Mouse (Mus musculus): ENCODE measurements around the gene Glt8d2.
"Not testable (repeated sequence)": the region's sequence is repeated elsewhere in the genome, so short reads cannot be mapped to it uniquely, and the experiment has no call there.

Gene Glt8d2

DNA sequence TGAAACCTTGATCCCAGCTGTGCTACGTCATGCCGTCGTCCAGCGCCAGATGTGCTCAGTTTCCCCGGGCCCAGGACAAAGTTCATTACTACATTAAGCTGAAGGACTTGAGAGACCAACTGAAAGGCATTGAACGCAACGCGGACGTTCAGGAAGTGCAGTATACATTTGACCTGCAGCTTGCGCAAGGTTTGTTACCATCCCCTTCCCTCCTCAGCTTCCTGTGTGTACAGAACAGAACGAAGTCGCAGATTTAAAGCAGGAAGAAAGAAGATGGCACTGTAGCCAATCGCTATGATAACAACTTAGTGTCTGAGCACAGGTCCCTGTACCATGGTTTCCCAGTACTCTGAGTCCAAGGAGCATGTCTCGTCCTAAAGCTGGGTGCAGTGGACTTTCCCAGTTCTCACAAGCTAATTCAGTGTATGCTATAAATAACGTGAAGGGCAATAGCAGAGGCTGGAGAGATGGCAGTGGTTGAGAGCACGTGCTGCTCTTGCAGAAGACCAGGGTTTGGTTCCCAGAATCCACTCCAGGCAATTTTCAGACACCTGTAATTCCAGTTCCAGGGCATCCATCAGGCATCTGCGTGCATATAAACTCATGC lies 43.1 kb downstream of the Glt8d2 start:
- CTCF ChIA-PET: no interaction called here

DNA sequence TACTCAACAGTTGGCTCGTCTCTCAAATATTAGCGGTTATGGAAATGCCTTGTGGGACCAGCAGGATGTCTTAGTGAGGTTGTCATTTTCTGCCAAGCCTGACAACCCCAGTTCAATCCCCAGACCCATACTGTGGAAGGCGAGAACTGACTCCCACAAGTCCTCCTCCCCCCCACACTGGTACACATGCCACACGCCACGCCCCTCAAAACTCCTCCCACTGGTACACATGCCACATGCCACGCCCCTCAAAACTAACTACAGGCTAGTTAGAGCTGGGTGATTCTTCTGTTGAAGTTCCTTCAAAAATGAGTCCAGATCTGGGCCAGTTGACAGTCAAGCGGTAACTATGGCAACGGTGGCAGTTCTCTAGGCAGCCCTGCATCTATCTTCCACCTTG lies 44.4 kb downstream of the Glt8d2 start:
- CTCF ChIA-PET: no interaction called here

- CTCF ChIA-PET: no interaction called here
Observed at GRCm38 (mm10) chr10:82641481-82641880, 49.0 kb downstream of the Glt8d2 start.

GRCm38 (mm10) chr10:82639032-82639698 lies 51.3 kb downstream of the Glt8d2 start:
- CTCF ChIA-PET: no interaction called here

- CTCF ChIA-PET: no interaction called here
Observed at GRCm38 (mm10) chr10:82636321-82636720, 54.1 kb downstream of the Glt8d2 start.

- CTCF ChIA-PET: no interaction called here
Observed at GRCm38 (mm10) chr10:82634348-82634747, 56.1 kb downstream of the Glt8d2 start.

- CTCF ChIA-PET: no interaction called here
Observed at GRCm38 (mm10) chr10:82632496-82633280, 57.8 kb downstream of the Glt8d2 start.

GRCm38 (mm10) chr10:82631133-82631532 lies 59.3 kb downstream of the Glt8d2 start:
- CTCF ChIA-PET: no interaction called here

GRCm38 (mm10) chr10:82630497-82630896 lies 60.0 kb downstream of the Glt8d2 start:
- CTCF ChIA-PET: no interaction called here

- CTCF ChIA-PET: not testable (repeated sequence)
Observed at GRCm38 (mm10) chr10:82629586-82630255, 60.7 kb downstream of the Glt8d2 start, which contains the start of gene Tdg. Gene Tdg, plus strand, starts transcription at chr10:82629828.

GRCm38 (mm10) chr10:82629111-82629585 lies 61.3 kb downstream of the Glt8d2 start:
- CTCF ChIA-PET: no interaction called here

GRCm38 (mm10) chr10:82623553-82623932 lies 66.9 kb downstream of the Glt8d2 start:
- CTCF ChIA-PET: interaction anchor here (0.6 kb wide), 1 partner anchor 128 kb away, joined by 5 read pairs; no protein-coding TSS in a partner anchor

- CTCF ChIA-PET: interaction anchor here (0.6 kb wide), 1 partner anchor 129 kb away, joined by 5 read pairs; no protein-coding TSS in a partner anchor
Observed at GRCm38 (mm10) chr10:82622671-82623552, 67.5 kb downstream of the Glt8d2 start, which contains the start of gene 1190007I07Rik. Gene 1190007I07Rik, minus strand, starts transcription at chr10:82623228.

DNA sequence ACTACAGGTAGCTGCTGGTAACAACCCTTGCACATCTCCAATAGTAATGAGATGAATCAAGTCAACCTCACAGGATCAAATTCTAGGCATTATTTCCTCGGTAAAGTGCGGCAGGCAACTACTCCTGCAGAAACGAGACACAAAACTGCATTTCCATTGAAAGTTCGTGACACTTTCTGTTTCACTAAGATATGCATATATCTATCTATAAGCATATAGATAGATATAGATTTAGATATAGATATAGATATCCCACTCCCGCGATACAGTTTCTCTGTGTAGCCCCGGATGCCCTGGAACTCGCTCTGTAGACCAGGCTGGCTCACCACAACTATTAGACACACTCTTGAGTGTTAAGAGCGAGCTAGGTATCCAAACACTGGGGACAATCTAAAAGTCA lies 68.2 kb downstream of the Glt8d2 start:
- CTCF ChIA-PET: no interaction called here
